Mouse (Mus musculus) bone marrow macrophage, adult 2 months (primary cell): ENCODE measurements around the gene Rprd2.

Experiments used
- CTCF ChIP-seq: IDR thresholded peaks from 2 replicates; pipeline ENCODE4 v1.5.1; 2012; ENCODE audit warnings: low read depth, mild to moderate bottlenecking, low read length, moderate library complexity
- POLR2A ChIP-seq: IDR thresholded peaks from 2 replicates; pipeline ENCODE4 v1.6.1; 2012; ENCODE audit warnings: mild to moderate bottlenecking, low read depth, low read length, borderline replicate concordance

- TF ChIP-seq CTCF, result no peak
- TF ChIP-seq POLR2A, result no peak
Observed at GRCm38 (mm10) chr3:95740406-95740805, 78.3 kb downstream of the Rprd2 start.
